Mouse (Mus musculus) kidney, embryonic 14.5 days (tissue): ENCODE data around the gene Cry2. TPM values are rescaled to one million over a fixed set of nuclear protein-coding genes. Genes with fewer than 3 reads are reported as not detected.
A peak's percentile ranks its signal among the peaks of the same experiment; 100 is the strongest.

Experiments used
- ATAC-seq: fragments of 200-750 bp; cut with Nextera tagmentation; 2 replicates; pipeline ENCODE4 v1.8.0; 2017; ENCODE audit warnings: moderate number of reproducible peaks, mild to moderate bottlenecking, moderate TSS enrichment, moderate library complexity; ENCODE audit not compliant: low FRiP score, low TSS enrichment
- H3K27ac ChIP-seq: fragments of 300-500 bp; sonication (generic); 2 replicates; pipeline ENCODE4 v1.5.1; 2014; ENCODE audit warnings: low read depth, mild to moderate bottlenecking, low read length, moderate library complexity, mixed read lengths
- H3K27me3 ChIP-seq: fragments of 300-500 bp; sonication (generic); 2 replicates; pipeline ENCODE4 v1.6.1; 2014; ENCODE audit warnings: mild to moderate bottlenecking, low read length; ENCODE audit not compliant: control insufficient read depth, insufficient read depth
- H3K36me3 ChIP-seq: fragments of 300-500 bp; sonication (generic); 2 replicates; pipeline ENCODE4 v1.6.1; 2014; ENCODE audit warnings: low read length, mixed read lengths; ENCODE audit not compliant: control insufficient read depth, insufficient read depth
- H3K4me1 ChIP-seq: fragments of 300-500 bp; sonication (generic); 2 replicates; pipeline ENCODE4 v1.6.1; 2014; ENCODE audit warnings: low read length, mixed read lengths; ENCODE audit not compliant: control insufficient read depth, insufficient read depth
- H3K4me2 ChIP-seq: fragments of 300-500 bp; sonication (generic); replicated peaks from 2 replicates; pipeline ENCODE4 v1.6.1; 2014; ENCODE audit warnings: low read depth, mild to moderate bottlenecking, low read length
- H3K4me3 ChIP-seq: fragments of 300-500 bp; sonication (generic); 2 replicates; pipeline ENCODE4 v1.5.1; 2014; ENCODE audit warnings: mild to moderate bottlenecking, low read length
- H3K9ac ChIP-seq: fragments of 300-500 bp; sonication (generic); 2 replicates; pipeline ENCODE4 v1.6.1; 2014; ENCODE audit warnings: low read depth, mild to moderate bottlenecking, low read length, moderate library complexity
- H3K9me3 ChIP-seq: fragments of 300-500 bp; sonication (generic); 2 replicates; pipeline ENCODE4 v1.6.1; 2016; ENCODE audit warnings: low read length; ENCODE audit not compliant: control insufficient read depth
- WGBS: fragments of 180-500 bp; shearing (Covaris S2); extraction: QIAGEN DNeasy Blood & Tissue Kit; methylation state at CpG from one replicate; pipeline ENCODE4 v1.1.7; 2014; 5-methylcytosine and 5-hydroxymethylcytosine counted together
- polyA plus RNA-seq: library from polyadenylated mRNA; unstranded; fragments of >200 nt; fragmentation: Nextera tagmentation; extraction: Ambion mirVana; gene quantifications from 2 replicates; pipeline ENCODE4 v1.2.1, GENCODE M21; 2014

The Cry2 gene
- polyA plus RNA-seq, 1 experiment from 2014 or later = 21.3 TPM

DNA sequence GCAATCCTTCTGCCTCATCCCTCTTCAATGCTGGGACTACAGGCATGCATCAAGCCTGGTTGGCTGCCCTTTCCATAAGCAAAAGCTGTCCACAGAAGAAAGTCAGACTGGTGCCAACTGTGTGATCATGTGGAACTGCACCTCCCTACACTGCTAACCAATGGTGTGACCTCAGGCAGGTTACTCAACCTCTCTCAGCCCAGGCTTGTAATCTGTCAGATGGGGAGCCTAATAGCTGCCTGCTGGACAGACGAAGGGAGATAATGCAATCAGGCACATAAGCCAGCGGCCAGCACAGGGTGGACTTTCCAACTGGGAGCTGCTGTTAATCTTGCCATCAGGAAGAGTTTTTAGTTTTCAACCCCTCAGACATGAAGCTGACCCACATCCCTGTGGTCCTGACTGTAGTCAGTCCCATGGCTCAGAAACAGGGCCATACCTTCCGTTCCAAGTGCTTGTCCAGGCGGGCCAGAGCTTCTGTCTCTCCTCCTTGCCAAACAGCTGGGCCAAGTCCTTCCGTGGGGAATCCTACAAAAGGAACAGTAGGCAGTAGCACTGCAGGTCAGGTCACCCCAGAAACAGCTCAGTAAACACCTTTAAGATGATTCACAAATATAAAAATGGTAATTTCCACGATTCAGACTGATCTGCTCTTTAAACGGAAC, 12.0 kb downstream of the Cry2 start:
- H3K27ac ChIP-seq = no peak overlapping the region

DNA sequence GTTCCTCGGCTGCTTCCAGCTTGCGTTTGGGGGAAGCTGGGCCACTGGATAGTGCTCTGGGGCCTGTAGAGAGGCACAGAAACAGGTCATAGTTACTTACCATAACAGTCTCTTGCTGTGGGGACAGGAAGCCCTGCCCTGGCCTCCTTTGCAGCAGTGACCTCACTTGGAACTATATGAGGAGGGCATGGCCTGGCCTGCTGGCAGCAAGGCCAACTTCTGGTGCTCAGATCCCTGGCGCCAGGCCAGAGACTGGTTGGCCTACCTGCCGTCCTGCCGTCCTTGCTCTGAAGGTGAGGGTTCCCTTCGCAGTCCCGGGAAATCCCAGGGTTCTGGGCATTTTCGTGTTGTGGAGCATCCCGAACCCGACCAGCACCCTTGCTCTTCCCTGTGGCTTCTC, 22.1 kb downstream of the Cry2 start:
- Histone ChIP-seq H3K9me3 (no peaks in the 10 kb centered on the region), H3K4me2 (no peak overlapping the region), H3K27ac (no peak overlapping the region), H3K36me3 (peaks cover 90% of the 10 kb centered on the region), H3K9ac (no peak overlapping the region), H3K4me3 (no peak overlapping the region), H3K4me1 (no peaks in the 10 kb centered on the region), H3K27me3 (no peaks in the 10 kb centered on the region)
- ATAC-seq = no peak
- WGBS = 93% methylated on average over 10 of the region's 10 CpGs

More for the DNA sequence above, 12.0 kb downstream of the Cry2 start:
- Histone ChIP-seq H3K36me3 (peaks cover 79% of the 10 kb centered on the region), H3K4me2 (no peak overlapping the region), H3K27me3 (no peaks in the 10 kb centered on the region), H3K4me3 (no peak overlapping the region), H3K9ac (no peak overlapping the region), H3K9me3 (no peaks in the 10 kb centered on the region), H3K4me1 (no peaks in the 10 kb centered on the region; the same call in 1 of the 2 replicates)
- 93% methylated on average over 7 of the region's 7 CpGs for WGBS
- ATAC-seq = no peak

DNA sequence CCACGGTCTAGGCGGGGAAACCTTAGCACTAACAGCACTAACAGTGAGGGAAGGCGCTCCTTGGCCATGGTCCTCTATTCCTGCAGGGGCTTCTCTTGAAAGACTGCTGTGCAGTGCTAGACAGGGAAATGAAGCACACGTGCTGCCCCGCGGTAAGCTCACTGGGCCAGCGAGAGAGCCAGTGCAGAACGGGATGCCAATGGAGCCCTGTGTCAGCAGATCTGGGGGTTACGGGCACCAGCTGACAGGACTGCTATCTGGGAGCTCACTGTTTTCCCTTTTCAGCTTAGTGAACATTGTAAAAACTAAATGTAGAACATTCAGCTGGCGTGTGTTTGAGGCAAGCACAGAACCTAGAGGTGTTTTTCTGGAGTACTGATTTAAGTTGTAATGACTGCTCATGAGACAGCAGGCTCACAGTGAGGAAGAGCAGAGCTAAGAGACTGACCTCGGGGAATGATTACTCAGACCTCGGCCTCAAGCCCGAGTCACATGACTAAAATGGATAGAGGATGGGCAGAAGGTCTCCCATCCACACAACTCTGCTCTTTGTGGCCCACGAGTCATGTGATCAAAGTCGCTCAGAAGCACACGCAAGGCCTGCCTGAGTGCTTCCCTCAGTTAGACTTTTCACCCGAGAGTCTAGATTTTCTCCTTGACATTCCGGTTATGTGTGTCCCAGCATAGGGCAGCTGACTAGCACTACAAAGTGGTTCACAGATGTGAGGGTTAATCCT, 25.4 kb downstream of the Cry2 start:
- ATAC-seq = no peak

DNA sequence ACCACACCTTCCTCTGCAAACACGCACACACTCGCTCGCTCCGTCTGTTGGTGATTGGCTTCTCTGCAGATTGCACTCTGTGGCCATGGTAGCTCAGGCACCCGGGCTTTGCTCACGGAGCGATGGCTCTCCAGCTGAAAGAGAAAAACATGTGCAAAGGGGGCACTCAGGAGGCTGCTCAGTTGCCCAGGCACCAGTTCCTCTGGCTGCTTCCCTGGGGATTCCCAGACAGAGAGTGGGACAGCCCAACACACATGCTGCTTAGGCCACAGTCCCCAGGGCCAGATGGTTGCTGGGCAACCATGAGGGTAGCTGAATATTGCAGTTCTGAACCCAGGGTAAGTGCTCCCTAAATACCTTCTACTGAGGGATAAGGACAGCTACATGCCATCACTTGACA, 28.2 kb downstream of the Cry2 start:
- no peaks in the 10 kb centered on the region for H3K9me3 ChIP-seq
- no peak overlapping the region for H3K27ac ChIP-seq
- H3K4me2 ChIP-seq = no peak overlapping the region
- no peaks in the 10 kb centered on the region; the same call in 1 of the 2 replicates for H3K27me3 ChIP-seq
- peaks cover 62% of the 10 kb centered on the region for H3K36me3 ChIP-seq
- WGBS = 93% methylated on average over 7 of the region's 7 CpGs
- ATAC-seq = no peak
- no peaks in the 10 kb centered on the region for H3K4me1 ChIP-seq
- no peak overlapping the region for H3K9ac ChIP-seq
- no peak overlapping the region for H3K4me3 ChIP-seq

More for the DNA sequence above, 25.4 kb downstream of the Cry2 start:
- no peaks in the 10 kb centered on the region for H3K27me3 ChIP-seq
- H3K9ac ChIP-seq = no peak overlapping the region
- H3K4me2 ChIP-seq = no peak overlapping the region
- H3K4me1 ChIP-seq = no peaks in the 10 kb centered on the region
- 92% methylated on average over 18 of the region's 18 CpGs for whole genome bisulfite sequencing
- no peaks in the 10 kb centered on the region for H3K9me3 ChIP-seq
- no peak overlapping the region for H3K4me3 ChIP-seq
- no peak overlapping the region for H3K27ac ChIP-seq
- H3K36me3 ChIP-seq = peaks cover 89% of the 10 kb centered on the region

DNA sequence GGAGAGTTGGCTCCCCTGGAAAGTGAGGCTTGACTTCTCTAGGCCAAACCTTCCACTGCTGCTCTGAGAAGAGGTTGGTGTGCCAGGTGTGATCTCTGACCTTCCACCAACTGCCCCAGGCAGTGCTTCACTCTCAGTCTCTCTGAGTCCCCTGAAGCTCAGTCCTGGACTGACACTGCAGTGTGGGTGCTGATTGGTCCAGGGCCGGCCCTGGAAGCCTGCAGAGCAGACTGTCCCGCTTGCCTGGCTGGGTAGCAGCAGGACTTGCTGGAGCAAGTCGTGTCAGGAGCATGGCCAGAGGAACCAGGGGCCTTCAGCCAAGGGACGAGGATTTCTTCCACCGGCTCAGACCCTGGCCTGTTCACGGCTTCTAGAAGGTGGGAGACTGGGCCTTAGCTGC, 29.1 kb downstream of the Cry2 start:
- 85% methylated on average over 6 of the region's 6 CpGs for WGBS
- no peaks in the 10 kb centered on the region for H3K4me1 ChIP-seq
- H3K27ac ChIP-seq = no peak overlapping the region
- ATAC-seq = no peak
- H3K9me3 ChIP-seq = no peaks in the 10 kb centered on the region
- H3K4me2 ChIP-seq = no peak overlapping the region
- H3K27me3 ChIP-seq = no peaks in the 10 kb centered on the region; the same call in 1 of the 2 replicates
- H3K9ac ChIP-seq = no peak overlapping the region
- peaks cover 53% of the 10 kb centered on the region for H3K36me3 ChIP-seq
- H3K4me3 ChIP-seq = no peak overlapping the region

DNA sequence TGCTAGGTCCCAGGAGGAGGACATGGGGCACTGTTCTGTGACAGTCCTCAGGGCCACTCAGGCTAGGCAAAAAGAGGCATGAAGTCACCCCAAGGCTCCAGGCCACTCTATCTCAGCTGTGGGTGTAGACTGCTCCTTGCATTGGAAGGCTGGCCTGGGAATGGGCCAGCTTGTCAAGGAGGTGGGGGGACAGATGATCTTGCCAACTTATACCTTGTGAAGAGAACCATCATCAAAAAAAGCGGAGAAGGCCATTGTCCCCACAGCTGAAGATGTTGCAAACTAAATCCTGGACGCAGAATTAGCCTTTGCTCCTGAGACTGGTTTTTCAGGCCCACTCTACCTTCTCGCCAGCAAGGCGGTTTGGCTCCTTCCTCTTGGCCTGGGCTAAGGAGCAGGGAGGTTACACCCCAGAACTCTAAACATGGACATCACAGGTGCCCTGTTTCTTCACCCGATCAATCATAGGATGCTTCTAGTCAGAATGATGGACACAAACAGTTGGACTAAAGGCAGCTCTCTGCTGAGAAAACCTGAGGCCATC, 30.0 kb downstream of the Cry2 start:
- 96% methylated on average over 5 of the region's 5 CpGs for WGBS
- Histone ChIP-seq H3K4me1 (no peaks in the 10 kb centered on the region), H3K36me3 (peaks cover 44% of the 10 kb centered on the region), H3K9ac (no peak overlapping the region), H3K27ac (no peak overlapping the region), H3K9me3 (no peaks in the 10 kb centered on the region), H3K4me2 (no peak overlapping the region), H3K4me3 (no peak overlapping the region), H3K27me3 (no peaks in the 10 kb centered on the region; the same call in 1 of the 2 replicates)
- ATAC-seq = no peak

DNA sequence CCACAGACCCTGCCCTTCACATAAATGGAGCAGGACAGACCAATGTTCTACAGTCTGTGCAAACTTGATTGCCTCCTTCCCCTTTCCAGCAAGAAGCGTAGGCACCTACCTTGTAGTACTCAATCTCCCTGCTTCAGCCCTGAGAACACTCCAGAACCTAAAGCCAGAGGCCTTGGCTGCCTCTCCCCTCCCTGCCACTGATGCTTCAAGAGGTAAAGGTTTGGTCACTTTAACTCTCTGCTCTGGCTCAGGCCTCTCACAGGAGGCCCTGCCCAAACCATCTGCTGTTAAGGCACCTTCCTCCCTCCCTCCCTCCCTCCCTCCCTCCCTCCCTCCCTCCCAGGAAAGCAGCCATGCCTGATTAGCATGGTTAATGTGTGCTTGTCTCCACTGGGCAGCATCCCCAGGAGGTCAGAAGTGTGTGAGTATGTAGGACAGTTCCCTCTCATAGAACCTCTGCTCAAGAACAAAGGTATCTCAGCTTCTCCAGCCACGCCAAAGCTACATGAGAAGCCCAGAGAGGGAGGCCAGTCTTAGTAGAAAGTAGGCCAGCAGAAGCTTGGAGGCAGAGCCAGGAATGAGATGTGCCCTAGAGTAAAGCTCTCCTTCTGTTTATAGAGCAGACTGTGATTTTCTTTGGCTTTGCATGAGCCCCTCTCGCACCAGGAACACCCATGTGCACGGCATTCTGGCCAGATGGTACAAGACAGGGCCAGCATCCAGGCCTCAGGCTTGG, 31.1 kb downstream of the Cry2 start:
- Histone ChIP-seq H3K4me2 (no peak overlapping the region), H3K9ac (no peak overlapping the region), H3K4me3 (no peak overlapping the region), H3K9me3 (no peaks in the 10 kb centered on the region), H3K27me3 (no peaks in the 10 kb centered on the region; the same call in 1 of the 2 replicates), H3K36me3 (peaks cover 33% of the 10 kb centered on the region), H3K27ac (no peak overlapping the region), H3K4me1 (no peaks in the 10 kb centered on the region)
- 88% methylated on average over 4 of the region's 4 CpGs for WGBS
- ATAC-seq = no peak

DNA sequence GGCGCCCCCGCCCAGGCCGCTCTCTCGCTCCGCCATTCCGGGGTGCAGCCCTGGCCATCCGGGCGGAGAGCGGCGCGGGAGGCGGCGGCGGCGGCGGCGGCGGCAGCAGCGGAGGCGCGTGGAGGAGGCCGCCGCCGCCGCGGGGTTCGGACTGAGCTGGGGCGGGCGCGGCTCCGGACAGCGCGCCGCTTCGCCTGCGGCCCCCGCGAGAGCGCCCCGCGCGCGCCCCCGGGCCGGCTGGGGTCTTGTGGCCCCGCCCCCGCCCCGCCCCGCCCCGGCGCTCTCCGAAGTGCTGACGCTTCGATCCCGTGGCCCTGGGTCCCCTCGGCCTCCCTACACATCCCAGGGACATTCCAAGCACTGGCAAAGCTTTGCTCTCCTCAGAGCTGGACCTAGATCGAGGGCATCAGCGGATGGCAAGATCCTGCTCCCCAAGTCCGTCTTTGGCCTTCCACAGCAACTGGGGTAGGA, 32.7 kb downstream of the Cry2 start, which contains the start of gene Mapk8ip1:
TSS of gene Mapk8ip1 (minus strand) at position 173 of the 471 bp plus-strand sequence.
- Histone ChIP-seq H3K4me1 (no peaks in the 10 kb centered on the region), H3K27me3 (no peaks in the 10 kb centered on the region; the same call in 1 of the 2 replicates), H3K36me3 (peaks cover 23% of the 10 kb centered on the region), H3K4me2 (peak within 1 kb of the TSS; percentile 88), H3K27ac (no peak within 1 kb of the TSS), H3K9ac (peak within 1 kb of the TSS; percentile 72), H3K9me3 (no peaks in the 10 kb centered on the region), H3K4me3 (peak within 1 kb of the TSS; percentile 57)
- WGBS = 3% methylated on average over 14 of the region's 59 CpGs
- peak; percentile 81 for ATAC-seq
